Mouse (Mus musculus) kidney, postnatal 25 days (tissue): ENCODE results near the gene Hat1.
A peak's percentile ranks its signal among the peaks of the same experiment; 100 is the strongest.
"Not testable (repeated sequence)": the region's sequence is repeated elsewhere in the genome, so short reads cannot be mapped to it uniquely, and the experiment has no call there.

ENCODE experiments used
- DNase-seq, 2 experiments: peaks; one replicate each; pipeline ENCODE4 v3.0.0; 2021; ENCODE audit warnings: mixed read lengths in 2 of 2

The Hat1 gene

GRCm38 (mm10) chr2:71388951-71389763 lies at the start of gene Hat1:
Gene Hat1, plus strand, starts transcription at chr2:71388958.
- DNase-seq = peak; percentile 97 to 98

DNA sequence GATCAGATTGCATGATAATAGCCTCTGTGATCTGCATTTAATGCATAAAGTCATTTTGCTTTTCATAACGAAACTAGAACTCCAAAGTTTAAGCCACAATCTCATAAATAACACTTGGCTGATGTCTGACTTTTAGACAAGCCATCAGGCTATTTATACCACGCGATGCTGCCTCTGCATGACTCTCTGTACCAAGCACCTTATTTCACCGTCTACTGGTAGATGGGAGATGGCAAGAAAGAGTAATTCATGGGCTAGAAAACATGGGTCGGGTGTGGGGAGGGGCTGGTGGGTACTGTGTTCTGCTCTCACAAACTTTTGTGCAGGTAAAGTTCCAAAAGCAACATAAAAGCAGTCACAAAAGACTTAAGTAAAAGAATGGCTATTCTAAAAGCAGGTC lies 48.6 kb upstream of the Hat1 start:
- DNase-seq = no peak

GRCm38 (mm10) chr2:71343884-71344640 lies 44.7 kb upstream of the Hat1 start:
- DNase-seq = no peak

GRCm38 (mm10) chr2:71347160-71347559 lies 41.6 kb upstream of the Hat1 start:
- DNase-seq = no peak

GRCm38 (mm10) chr2:71347732-71348490 lies 40.8 kb upstream of the Hat1 start:
- no peak for DNase-seq

GRCm38 (mm10) chr2:71349511-71349910 lies 39.2 kb upstream of the Hat1 start:
- no peak for DNase-seq

GRCm38 (mm10) chr2:71350181-71350580 lies 38.6 kb upstream of the Hat1 start:
- DNase-seq = no peak

DNA sequence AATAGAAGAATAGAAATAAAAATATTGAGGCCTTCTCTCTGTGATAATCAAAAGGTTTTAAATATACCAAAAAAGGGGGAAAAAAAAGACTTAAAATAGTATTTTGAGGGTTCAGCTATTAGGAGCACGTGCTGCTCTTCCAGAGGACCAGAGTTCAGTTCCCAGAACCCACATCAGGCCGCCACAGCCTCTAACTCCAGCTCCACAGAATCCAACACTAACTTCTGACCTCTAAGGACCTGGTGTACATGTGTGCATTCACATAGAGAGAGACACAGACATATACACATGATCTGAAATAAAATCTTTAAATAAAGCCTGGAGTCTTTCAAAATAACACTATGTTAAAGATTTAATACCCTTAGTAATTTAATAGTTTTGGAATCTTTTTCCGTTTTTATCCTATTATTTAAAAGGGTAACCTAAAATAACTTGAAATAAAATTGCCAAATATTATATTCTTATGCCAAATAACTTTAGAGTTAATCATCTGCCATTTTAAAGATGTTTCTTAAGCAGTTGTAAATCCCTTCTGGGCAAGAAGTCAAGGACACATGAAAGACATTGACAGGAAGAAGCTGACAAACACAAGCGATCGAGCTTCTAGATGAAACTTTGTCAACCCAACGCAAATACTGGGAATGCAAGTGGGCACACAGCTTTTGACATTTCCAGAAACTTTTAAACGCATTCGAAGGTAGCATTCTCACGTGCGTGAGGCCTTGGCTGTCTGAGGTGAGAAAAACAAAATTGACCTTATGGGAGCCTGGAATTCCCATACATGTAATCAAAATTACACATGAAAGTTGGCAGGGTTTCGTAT lies 37.6 kb upstream of the Hat1 start:
- DNase-seq = no peak

DNA sequence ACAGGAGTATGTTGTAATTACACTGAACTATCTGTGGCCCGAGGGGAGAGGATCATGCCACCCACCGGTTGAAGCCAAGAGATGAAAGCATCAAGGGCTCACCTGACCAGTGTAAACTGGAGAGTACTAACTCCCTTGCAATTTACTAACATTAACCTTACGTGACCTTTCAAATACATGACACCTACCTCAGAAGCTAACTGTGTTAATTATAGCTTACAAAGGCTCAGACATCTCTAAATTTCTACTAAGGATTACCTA lies 37.1 kb upstream of the Hat1 start:
- no peak for DNase-seq

GRCm38 (mm10) chr2:71353306-71354054 lies 35.3 kb upstream of the Hat1 start:
- DNase-seq = peak; percentile 34 to 61

GRCm38 (mm10) chr2:71354055-71354425 lies 34.7 kb upstream of the Hat1 start:
- peak in 1 of 2 experiments; percentile 45 for DNase-seq

- DNase-seq = no peak
Measured at GRCm38 (mm10) chr2:71358347-71358746, 30.4 kb upstream of the Hat1 start.

DNA sequence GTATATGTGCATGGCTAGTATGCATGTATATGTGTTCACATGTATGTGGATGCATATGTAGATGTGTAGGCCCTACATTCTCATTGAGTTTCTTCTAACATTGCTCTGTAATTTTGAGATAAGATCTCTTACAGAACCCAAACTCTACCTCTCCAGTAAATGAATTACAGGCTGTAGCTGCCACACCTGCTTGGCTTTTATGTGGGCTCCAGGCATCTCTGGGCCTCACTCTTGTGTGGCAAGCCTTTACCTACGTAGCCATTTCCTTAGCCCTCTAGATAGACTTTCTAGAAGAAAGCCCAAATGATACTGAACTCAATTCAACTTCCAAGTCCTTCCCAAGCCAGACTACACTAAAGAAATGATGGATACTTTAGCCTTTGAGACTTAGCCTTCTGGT lies 28.6 kb upstream of the Hat1 start:
- no peak for DNase-seq

DNA sequence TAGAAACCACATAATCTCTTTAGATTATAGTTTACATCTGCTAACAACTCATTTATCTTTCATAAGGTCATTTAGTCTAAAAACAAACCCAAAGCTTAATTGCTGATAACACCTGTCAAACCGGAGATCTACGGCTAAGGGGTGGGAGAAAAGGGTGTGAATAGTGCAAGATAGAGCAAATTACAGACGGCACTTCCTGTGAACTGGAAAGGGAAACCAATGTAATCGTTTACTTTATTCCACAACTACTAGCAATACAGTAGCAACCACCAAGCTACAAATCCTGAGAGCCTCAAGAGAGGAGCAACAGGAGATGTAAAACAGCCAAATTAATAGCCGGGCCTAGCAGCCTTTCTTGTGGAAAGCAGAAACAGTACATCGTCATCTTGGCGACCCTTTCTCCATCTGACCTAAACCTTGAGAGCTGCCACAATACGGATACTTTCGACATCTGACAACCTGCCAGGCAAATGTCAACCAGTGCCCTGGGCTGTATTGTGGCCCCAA lies 22.1 kb upstream of the Hat1 start:
- DNase-seq = peak in 1 of 2 experiments; percentile 40

GRCm38 (mm10) chr2:71367125-71367880 lies 21.5 kb upstream of the Hat1 start, which contains the start of gene Slc25a12:
Gene Slc25a12, minus strand, starts transcription at chr2:71367749.
- DNase-seq = peak; percentile 79 to 91

DNA sequence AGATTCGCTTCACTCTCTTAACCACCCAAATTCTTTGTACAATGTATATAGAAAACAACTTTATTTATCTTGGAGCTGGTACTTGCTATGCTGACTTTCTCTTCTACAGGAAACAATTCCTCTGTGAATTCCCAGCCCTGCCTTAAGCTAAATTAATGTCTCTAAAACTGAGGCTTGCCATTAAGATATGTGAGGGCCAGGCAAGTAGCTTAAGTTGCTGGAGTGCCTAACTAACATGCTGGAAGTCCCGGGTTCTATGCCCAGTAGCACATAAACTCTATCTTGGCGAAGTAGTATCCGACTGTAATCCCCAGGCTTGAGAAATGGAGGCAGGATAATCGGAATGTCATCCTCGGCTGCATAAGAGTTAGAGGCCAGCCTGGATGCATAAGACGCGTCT lies 20.7 kb upstream of the Hat1 start:
- DNase-seq = no peak

DNA sequence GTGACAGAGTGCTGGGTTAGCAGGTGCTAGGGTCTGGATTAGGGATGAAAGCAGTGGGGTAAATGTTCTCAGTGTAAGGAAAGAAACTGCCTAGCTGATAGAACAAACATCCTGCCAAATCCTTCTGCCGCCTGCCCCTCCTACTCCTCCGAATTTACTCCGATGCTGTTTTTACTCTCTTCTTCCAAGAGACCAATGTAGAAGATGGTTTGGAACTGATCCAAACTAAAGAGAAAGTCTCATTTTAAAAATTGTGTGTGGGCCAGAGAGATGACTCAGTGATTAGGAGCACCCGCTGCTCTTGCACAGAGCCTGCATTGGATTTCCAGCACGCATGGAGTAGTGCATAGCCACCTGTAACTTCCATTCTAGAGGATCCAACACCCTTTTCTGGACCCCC lies 17.0 kb upstream of the Hat1 start:
- no peak for DNase-seq

DNA sequence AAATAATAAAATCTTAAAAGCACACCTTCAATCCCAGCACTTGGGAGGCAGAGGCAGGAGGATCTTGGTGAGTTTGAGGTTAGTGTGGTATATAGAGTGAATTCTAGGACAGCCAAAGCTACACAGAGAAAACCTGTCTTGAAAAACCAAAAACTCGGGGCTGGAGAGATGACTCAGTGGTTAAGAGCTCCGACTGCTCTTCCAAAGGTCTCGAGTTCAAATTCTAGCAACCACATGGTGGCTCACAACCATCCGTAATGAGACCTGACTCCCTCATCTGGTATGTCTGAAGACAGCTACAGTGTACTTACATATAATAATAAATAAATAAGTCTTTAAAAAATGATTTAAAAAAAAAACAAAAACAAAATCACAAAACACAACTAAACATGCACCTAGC lies 16.5 kb upstream of the Hat1 start:
- not testable (repeated sequence) for DNase-seq

GRCm38 (mm10) chr2:71374275-71375155 lies 14.2 kb upstream of the Hat1 start:
- DNase-seq = no peak

DNA sequence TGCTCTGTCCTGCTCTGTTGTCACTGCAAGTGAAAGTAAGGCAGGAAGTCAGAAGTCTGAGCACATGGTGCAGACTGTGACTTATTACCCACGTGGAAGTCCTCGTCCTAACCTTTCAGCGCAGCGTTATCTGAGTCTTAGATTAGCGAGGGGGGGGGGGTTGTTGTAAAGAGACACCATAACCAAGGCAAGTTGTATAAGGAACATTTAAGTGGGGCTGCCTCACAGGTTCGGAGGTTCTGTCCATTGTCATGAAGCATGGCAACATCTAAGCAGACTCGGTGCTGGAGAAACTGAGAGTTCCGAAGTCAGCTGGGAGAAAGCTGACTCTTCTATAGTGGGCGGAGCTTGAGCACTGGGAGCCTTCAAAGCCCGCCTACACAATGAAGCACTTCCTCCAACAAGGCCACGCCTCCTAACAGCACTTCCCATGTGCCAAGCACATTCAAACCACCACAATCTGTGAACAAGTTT lies 12.3 kb upstream of the Hat1 start:
- DNase-seq = no peak
